32 mouse cellular contexts compared by ENCODE assay signal in the genomic region with DNA sequence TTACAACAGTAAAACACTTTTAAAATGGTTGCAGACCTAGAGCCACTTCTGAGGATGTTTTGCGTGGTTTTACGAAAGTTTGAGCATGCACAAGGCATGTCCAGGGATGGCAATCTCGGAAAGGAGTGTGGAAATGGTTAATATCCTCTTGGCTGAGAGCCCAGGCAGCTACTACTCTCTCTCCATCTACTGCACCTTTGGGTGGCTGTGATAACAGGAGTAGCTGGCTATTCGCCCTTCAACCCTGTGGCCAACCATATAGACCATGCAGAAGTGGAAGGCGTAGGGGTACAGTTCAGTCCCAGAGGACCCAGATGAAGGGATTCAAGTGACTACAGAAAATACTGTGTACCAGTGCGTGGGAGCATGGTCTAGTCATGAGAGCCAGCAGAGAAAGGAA.
"Had no signal": no experiment of that assay in that cellular context is flagged by ENCODE, and none has a peak within 500 bp of the region (broad histone marks: within the 10 kb centered on the region; RNA-seq: fewer than 3 reads in every experiment).

No protein-coding gene starts in this region.

- H3K27me3 ChIP-seq: liver, embryonic 12.5 days; liver, embryonic 13.5 days; liver, embryonic 15.5 days; lung, embryonic 15.5 days; midbrain, embryonic 13.5 days; midbrain, embryonic 15.5 days; neural tube, embryonic 12.5 days; neural tube, embryonic 13.5 days had no signal

- ATAC-seq: liver, embryonic 12.5 days; liver, postnatal 0 days; lung, postnatal 0 days; midbrain, embryonic 13.5 days; midbrain, embryonic 15.5 days; midbrain, embryonic 16.5 days had no signal

- H3K9me3 ChIP-seq: limb, embryonic 10.5 days; limb, embryonic 12.5 days; limb, embryonic 13.5 days; limb, embryonic 15.5 days; liver, embryonic 12.5 days; liver, embryonic 13.5 days; liver, embryonic 15.5 days; lung, embryonic 15.5 days; megakaryocyte, embryonic 14.5 days; midbrain, embryonic 10.5 days; midbrain, embryonic 12.5 days; midbrain, embryonic 13.5 days; midbrain, embryonic 15.5 days; neural tube, embryonic 12.5 days; neural tube, embryonic 13.5 days had no signal

- H3K4me1 ChIP-seq: limb, embryonic 10.5 days; limb, embryonic 12.5 days; limb, embryonic 15.5 days; liver, embryonic 12.5 days; liver, embryonic 13.5 days; liver, embryonic 15.5 days; lung, embryonic 15.5 days; megakaryocyte, embryonic 14.5 days; midbrain, embryonic 12.5 days; midbrain, embryonic 13.5 days; midbrain, embryonic 15.5 days; neural tube, embryonic 12.5 days had no signal

- DNase-seq: left cerebral cortex, postnatal 4 days; liver; liver, embryonic 13.5 days; liver, postnatal 0 days; lung, adult 18-20 months; lung, adult 2 months; lung, embryonic 14.5 days; lung, postnatal 10 days; lung, postnatal 36 days; lung, postnatal 4 days; midbrain, embryonic 14.5 days had no signal

- H3K27ac ChIP-seq: limb, embryonic 10.5 days; limb, embryonic 12.5 days; limb, embryonic 13.5 days; limb, embryonic 15.5 days; liver, embryonic 12.5 days; liver, embryonic 13.5 days; liver, embryonic 14.5 days; liver, embryonic 15.5 days; lung, embryonic 15.5 days; macrophage; midbrain, embryonic 10.5 days; midbrain, embryonic 12.5 days; midbrain, embryonic 13.5 days; midbrain, embryonic 15.5 days; neural tube, embryonic 12.5 days; neural tube, embryonic 13.5 days had no signal

- H3K9ac ChIP-seq: limb, embryonic 12.5 days; limb, embryonic 13.5 days; limb, embryonic 15.5 days; liver, embryonic 12.5 days; liver, embryonic 13.5 days; liver, embryonic 14.5 days; liver, embryonic 15.5 days; liver, postnatal 0 days; lung, embryonic 14.5 days; lung, embryonic 15.5 days; midbrain, embryonic 12.5 days; midbrain, embryonic 13.5 days; midbrain, embryonic 15.5 days; neural tube, embryonic 12.5 days; neural tube, embryonic 13.5 days had no signal

- H3K36me3 ChIP-seq: limb, embryonic 10.5 days; limb, embryonic 12.5 days; limb, embryonic 13.5 days; limb, embryonic 15.5 days; liver, embryonic 12.5 days; liver, embryonic 13.5 days; liver, embryonic 15.5 days; lung, embryonic 15.5 days; midbrain, embryonic 15.5 days; neural tube, embryonic 12.5 days; neural tube, embryonic 13.5 days had no signal

- H3K4me3 ChIP-seq: limb, embryonic 10.5 days; limb, embryonic 12.5 days; limb, embryonic 13.5 days; limb, embryonic 15.5 days; liver, embryonic 12.5 days; liver, embryonic 13.5 days; liver, embryonic 15.5 days; lung, embryonic 15.5 days; megakaryocyte, embryonic 14.5 days; midbrain, embryonic 10.5 days; midbrain, embryonic 12.5 days; midbrain, embryonic 13.5 days; midbrain, embryonic 15.5 days; myocyte; neural tube, embryonic 12.5 days; neural tube, embryonic 13.5 days had no signal

- H3K4me2 ChIP-seq: limb, embryonic 12.5 days; limb, embryonic 13.5 days; limb, embryonic 15.5 days; liver, embryonic 11.5 days; liver, embryonic 12.5 days; liver, embryonic 13.5 days; liver, embryonic 15.5 days; lung, embryonic 14.5 days; lung, embryonic 15.5 days; midbrain, embryonic 11.5 days; midbrain, embryonic 12.5 days; midbrain, embryonic 13.5 days; midbrain, embryonic 15.5 days; neural tube, embryonic 12.5 days; neural tube, embryonic 13.5 days had no signal
